Mouse (Mus musculus): ENCODE data around the gene Col12a1. TPM values are rescaled to one million over a fixed set of nuclear protein-coding genes. Genes with fewer than 3 reads are reported as not detected.

Col12a1 gene
- 15.3 TPM for polyA plus RNA-seq (2012; fragmentation: generic; extraction: Trizol)
- long read RNA-seq, experiment 1, partial matches to known transcripts = 15 of 24 reads
- long read RNA-seq, experiment 1, other reads (novel, unspliced or antisense) = 7 of 24 reads
- long read RNA-seq, experiment 2, partial matches to known transcripts = 18 of 22 reads
- long read RNA-seq, experiment 2, other reads (novel, unspliced or antisense) = 3 of 22 reads

DNA sequence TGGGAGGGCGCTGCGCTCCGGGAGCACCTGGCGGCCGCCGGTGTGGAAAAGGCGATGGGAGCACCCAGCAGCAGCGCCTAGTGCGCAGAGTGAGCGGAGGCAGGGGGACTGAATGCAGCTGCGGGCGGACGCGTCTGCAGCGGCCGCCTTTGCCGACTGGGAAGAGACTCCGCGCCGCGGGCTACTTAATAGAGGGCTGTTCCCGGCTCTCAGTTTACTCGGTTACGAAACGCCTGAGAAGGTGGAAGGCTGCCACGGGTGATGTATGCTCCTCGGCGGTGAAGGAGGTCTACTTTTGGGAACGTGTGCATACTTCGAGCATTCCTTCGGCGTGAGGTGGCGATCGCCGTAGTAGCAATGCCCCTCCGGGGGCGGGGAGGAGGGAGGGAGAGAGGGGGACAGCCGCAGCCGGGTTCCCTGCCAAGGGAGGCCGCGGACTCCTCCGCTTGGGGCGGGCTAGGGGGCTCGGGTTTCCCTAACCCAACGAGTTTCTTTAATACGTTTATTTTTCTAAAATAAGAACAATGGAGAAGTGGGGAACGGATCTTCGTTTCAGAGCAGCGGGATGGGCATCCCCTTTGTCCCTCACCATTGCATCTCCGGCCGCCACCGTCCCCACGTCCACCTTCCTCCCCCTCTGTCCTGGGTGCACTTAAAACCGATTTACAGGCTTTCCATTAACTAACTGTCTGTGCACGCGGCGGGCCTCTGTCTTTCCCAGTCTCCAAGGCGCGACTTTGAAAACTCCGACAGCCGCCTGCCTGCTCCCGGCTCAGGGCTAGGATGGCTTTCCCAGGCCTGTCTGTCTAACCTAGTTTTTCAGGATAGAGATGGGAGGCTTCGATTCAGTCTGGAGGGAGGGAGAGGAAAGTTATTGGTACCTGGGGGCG, at the start of gene Col12a1:
Gene Col12a1 (minus strand): TSS at position 351 of the 890 bp plus-strand sequence.
- Histone ChIP-seq H3K27me3 (ENCODE audit: control insufficient read depth, insufficient read depth, insufficient read length) (no peaks in the 10 kb centered on the region), H3ac (ENCODE audit: control insufficient read depth, insufficient read length, low read depth) (peak within 1 kb of the TSS; percentile 49), H3K79me3 (ENCODE audit: low read depth) (no peaks in the 10 kb centered on the region), H3K36me3 (ENCODE audit: control insufficient read depth, insufficient read depth) (no peaks in the 10 kb centered on the region), H3K4me3 (ENCODE audit: insufficient read depth, poor library complexity, severe bottlenecking) (peak within 1 kb of the TSS; percentile 45), H3K79me2 (ENCODE audit: control insufficient read depth, insufficient read depth) (no peaks in the 10 kb centered on the region)
- TF ChIP-seq CEBPB (IDR thresholded peaks at IDR 0.05; ENCODE audit: low read depth) (peak; percentile 80), FOSL1 (IDR thresholded peaks at IDR 0.05; ENCODE audit: insufficient read depth, low read length, poor library complexity, severe bottlenecking) (no peak)

DNA sequence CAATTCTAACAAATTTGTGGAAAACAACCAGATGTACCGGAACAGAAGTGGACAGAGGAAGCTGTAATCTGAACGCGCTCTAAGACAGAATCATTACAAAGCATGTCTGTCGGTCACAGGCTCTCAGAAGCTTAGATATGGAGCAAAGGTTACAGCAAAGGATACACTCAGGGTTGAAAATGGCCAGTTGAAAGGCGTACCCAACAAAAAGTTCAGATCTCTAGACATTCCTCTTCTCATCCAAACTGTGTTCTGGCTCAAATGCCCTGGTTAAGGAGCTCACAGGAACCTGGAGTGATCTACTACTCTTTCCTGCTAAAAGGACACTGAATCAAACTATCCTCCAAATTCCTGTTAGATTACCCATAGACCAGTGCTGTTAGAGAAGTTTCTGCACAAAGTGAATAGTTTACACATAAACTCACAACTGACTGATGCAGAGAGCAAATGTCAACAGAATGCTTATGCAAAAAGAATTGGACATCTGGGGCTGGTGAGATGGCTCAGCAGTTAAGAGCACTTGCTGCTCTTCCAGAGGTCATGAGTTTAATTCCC, 48.4 kb upstream of the Col12a1 start:
- Histone ChIP-seq H3K36me3 (ENCODE audit: control insufficient read depth, insufficient read depth) (peaks cover 13% of the 10 kb centered on the region), H3K79me2 (ENCODE audit: control insufficient read depth, insufficient read depth) (no peaks in the 10 kb centered on the region), H3K4me3 (ENCODE audit: insufficient read depth, poor library complexity, severe bottlenecking) (no peak overlapping the region), H3ac (ENCODE audit: control insufficient read depth, insufficient read length, low read depth) (no peak overlapping the region), H3K27me3 (ENCODE audit: control insufficient read depth, insufficient read depth, insufficient read length) (no peaks in the 10 kb centered on the region), H3K79me3 (ENCODE audit: low read depth) (no peaks in the 10 kb centered on the region)
- TF ChIP-seq FOSL1 (IDR thresholded peaks at IDR 0.05; ENCODE audit: insufficient read depth, low read length, poor library complexity, severe bottlenecking) (no peak), CEBPB (IDR thresholded peaks at IDR 0.05; ENCODE audit: low read depth) (no peak), MYOG (IDR thresholded peaks at IDR 0.05; ENCODE audit: control insufficient read depth, extremely low read depth, insufficient read length) (no peak), MYOD1 (IDR thresholded peaks at IDR 0.05; ENCODE audit: control insufficient read depth, insufficient read length, low read depth) (no peak), MAX (IDR thresholded peaks at IDR 0.05) (no peak), CTCF (IDR thresholded peaks at IDR 0.05; ENCODE audit: control insufficient read depth, insufficient read depth, insufficient read length) (no peak), USF1 (IDR thresholded peaks at IDR 0.05; ENCODE audit: low read depth) (no peak)

DNA sequence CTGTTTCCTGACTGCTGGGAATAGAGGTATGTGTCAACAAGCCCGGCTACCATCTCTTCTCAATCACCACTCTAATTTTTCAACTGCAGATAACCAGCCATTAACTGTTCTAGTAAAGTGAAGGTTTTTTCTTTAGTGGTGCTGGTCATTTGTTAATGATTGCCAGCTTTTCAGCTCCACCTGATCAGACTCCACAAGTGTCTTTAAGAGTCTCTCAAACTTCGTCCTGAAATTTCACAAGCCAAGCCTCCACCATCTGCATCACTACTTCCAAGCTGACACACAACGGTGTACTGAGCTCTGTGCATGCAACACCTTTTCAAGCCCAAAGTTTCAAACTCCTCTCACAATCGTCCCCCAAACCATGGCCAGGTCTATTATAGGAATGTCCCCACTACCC, 46.7 kb upstream of the Col12a1 start:
- Histone ChIP-seq H3K36me3 (ENCODE audit: control insufficient read depth, insufficient read depth) (no peaks in the 10 kb centered on the region), H3ac (ENCODE audit: control insufficient read depth, insufficient read length, low read depth) (no peak overlapping the region), H3K4me3 (ENCODE audit: insufficient read depth, poor library complexity, severe bottlenecking) (no peak overlapping the region), H3K79me2 (ENCODE audit: control insufficient read depth, insufficient read depth) (no peaks in the 10 kb centered on the region), H3K27me3 (ENCODE audit: control insufficient read depth, insufficient read depth, insufficient read length) (no peaks in the 10 kb centered on the region), H3K79me3 (ENCODE audit: low read depth) (no peaks in the 10 kb centered on the region)
- TF ChIP-seq MYOD1 (IDR thresholded peaks at IDR 0.05; ENCODE audit: control insufficient read depth, insufficient read length, low read depth) (no peak), CTCF (IDR thresholded peaks at IDR 0.05; ENCODE audit: control insufficient read depth, insufficient read depth, insufficient read length) (no peak), CEBPB (IDR thresholded peaks at IDR 0.05; ENCODE audit: low read depth) (no peak), USF1 (IDR thresholded peaks at IDR 0.05; ENCODE audit: low read depth) (no peak), MYOG (IDR thresholded peaks at IDR 0.05; ENCODE audit: control insufficient read depth, extremely low read depth, insufficient read length) (no peak), FOSL1 (IDR thresholded peaks at IDR 0.05; ENCODE audit: insufficient read depth, low read length, poor library complexity, severe bottlenecking) (no peak), MAX (IDR thresholded peaks at IDR 0.05) (no peak)

DNA sequence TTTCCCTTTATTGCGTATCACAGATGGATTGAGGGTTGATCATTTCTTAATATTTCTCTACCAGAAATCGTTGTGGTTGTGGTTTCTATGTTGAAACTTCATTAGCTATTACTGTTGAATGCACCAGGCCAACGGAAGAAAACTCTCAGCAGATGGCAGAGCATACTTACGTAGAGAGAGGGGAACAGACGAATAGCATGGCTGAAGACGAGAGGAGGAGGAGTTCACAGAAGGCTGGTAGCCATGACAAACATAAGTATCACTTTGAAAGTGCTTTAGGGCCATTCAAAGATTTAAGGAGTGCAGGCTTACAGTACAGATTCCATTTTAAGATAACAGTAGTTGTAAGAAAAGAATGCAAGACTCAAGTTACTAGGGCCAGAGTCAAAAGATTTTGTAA, 43.9 kb upstream of the Col12a1 start:
- peaks cover 20% of the 10 kb centered on the region for H3K79me2 ChIP-seq (ENCODE audit: control insufficient read depth, insufficient read depth)
- H3K36me3 ChIP-seq (ENCODE audit: control insufficient read depth, insufficient read depth) = peaks cover 1% of the 10 kb centered on the region
- H3K79me3 ChIP-seq (ENCODE audit: low read depth) = peaks cover 19% of the 10 kb centered on the region
- H3ac ChIP-seq (ENCODE audit: control insufficient read depth, insufficient read length, low read depth) = no peak overlapping the region
- no peak for TF ChIP-seq CTCF (IDR thresholded peaks at IDR 0.05; ENCODE audit: control insufficient read depth, insufficient read depth, insufficient read length)
- no peak for TF ChIP-seq FOSL1 (IDR thresholded peaks at IDR 0.05; ENCODE audit: insufficient read depth, low read length, poor library complexity, severe bottlenecking)
- no peak for TF ChIP-seq CEBPB (IDR thresholded peaks at IDR 0.05; ENCODE audit: low read depth)
- TF ChIP-seq MYOD1 (IDR thresholded peaks at IDR 0.05; ENCODE audit: control insufficient read depth, insufficient read length, low read depth) = no peak
- TF ChIP-seq MYOG (IDR thresholded peaks at IDR 0.05; ENCODE audit: control insufficient read depth, extremely low read depth, insufficient read length) = no peak
- TF ChIP-seq MAX (IDR thresholded peaks at IDR 0.05) = no peak
- no peak for TF ChIP-seq USF1 (IDR thresholded peaks at IDR 0.05; ENCODE audit: low read depth)
- H3K27me3 ChIP-seq (ENCODE audit: control insufficient read depth, insufficient read depth, insufficient read length) = no peaks in the 10 kb centered on the region
- no peak overlapping the region for H3K4me3 ChIP-seq (ENCODE audit: insufficient read depth, poor library complexity, severe bottlenecking)

DNA sequence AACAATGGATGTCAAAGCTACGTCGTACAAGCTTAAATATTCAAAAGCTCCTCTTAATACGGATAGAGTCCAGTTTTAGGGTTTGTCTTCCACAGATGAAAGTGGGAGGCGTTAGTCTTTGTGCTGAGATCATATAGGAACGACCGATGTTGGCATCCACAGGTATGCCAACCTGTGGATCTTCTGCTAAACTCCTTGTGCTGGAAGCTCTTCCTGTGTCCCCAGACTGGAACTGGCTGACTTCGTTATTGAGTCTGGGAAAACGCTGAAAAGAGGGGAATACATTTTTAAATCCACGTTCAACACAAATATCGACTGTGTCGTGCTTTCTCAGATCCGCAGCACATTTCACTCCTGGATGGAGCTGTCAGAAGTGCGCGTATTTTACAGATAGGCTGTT, 41.4 kb upstream of the Col12a1 start:
- peaks cover 23% of the 10 kb centered on the region for H3K79me3 ChIP-seq (ENCODE audit: low read depth)
- H3ac ChIP-seq (ENCODE audit: control insufficient read depth, insufficient read length, low read depth) = peak overlapping the region; percentile 65
- peaks cover 31% of the 10 kb centered on the region for H3K79me2 ChIP-seq (ENCODE audit: control insufficient read depth, insufficient read depth)
- TF ChIP-seq FOSL1 (IDR thresholded peaks at IDR 0.05; ENCODE audit: insufficient read depth, low read length, poor library complexity, severe bottlenecking) = no peak
- no peak for TF ChIP-seq CEBPB (IDR thresholded peaks at IDR 0.05; ENCODE audit: low read depth)
- no peak for TF ChIP-seq MYOG (IDR thresholded peaks at IDR 0.05; ENCODE audit: control insufficient read depth, extremely low read depth, insufficient read length)
- TF ChIP-seq MAX (IDR thresholded peaks at IDR 0.05) = no peak
- peak overlapping the region; percentile 74 for H3K4me3 ChIP-seq (ENCODE audit: insufficient read depth, poor library complexity, severe bottlenecking)
- H3K36me3 ChIP-seq (ENCODE audit: control insufficient read depth, insufficient read depth) = peaks cover 25% of the 10 kb centered on the region
- no peaks in the 10 kb centered on the region for H3K27me3 ChIP-seq (ENCODE audit: control insufficient read depth, insufficient read depth, insufficient read length)
